Mouse (Mus musculus) cerebellum, postnatal 4 days (tissue): ENCODE measurements around the gene Tbxas1.

Source experiments
- DNase-seq, 2 experiments: peaks; one replicate each; pipeline ENCODE4 v3.0.0; 2022; ENCODE audit warnings: low spot score in 2 of 2, mixed read lengths in 1 of 2

The Tbxas1 gene

GRCm38 (mm10) chr6:38853561-38853992, 21.6 kb upstream of the Tbxas1 start:
- no peak for DNase-seq

GRCm38 (mm10) chr6:38859819-38860218, 15.4 kb upstream of the Tbxas1 start:
- DNase-seq, result no peak

- DNase-seq, result no peak
Measured at GRCm38 (mm10) chr6:38860301-38860700, 14.9 kb upstream of the Tbxas1 start.

GRCm38 (mm10) chr6:38863595-38863994, 11.6 kb upstream of the Tbxas1 start:
- DNase-seq, result no peak

GRCm38 (mm10) chr6:38865805-38866204, 9.4 kb upstream of the Tbxas1 start:
- no peak for DNase-seq

GRCm38 (mm10) chr6:38866357-38866756, 8.8 kb upstream of the Tbxas1 start:
- no peak for DNase-seq

- DNase-seq, result no peak
Measured at GRCm38 (mm10) chr6:38866761-38867160, 8.4 kb upstream of the Tbxas1 start.

GRCm38 (mm10) chr6:38867291-38867690, 7.9 kb upstream of the Tbxas1 start:
- DNase-seq, result no peak

- no peak for DNase-seq
Measured at GRCm38 (mm10) chr6:38868974-38869373, 6.2 kb upstream of the Tbxas1 start.

GRCm38 (mm10) chr6:38870070-38870469, 5.1 kb upstream of the Tbxas1 start:
- DNase-seq, result no peak

GRCm38 (mm10) chr6:38871051-38871450, 4.2 kb upstream of the Tbxas1 start:
- DNase-seq, result no peak

GRCm38 (mm10) chr6:38873316-38873715, 1.9 kb upstream of the Tbxas1 start:
- DNase-seq, result no peak

- peak; percentile 35 to 58 for DNase-seq
Measured at GRCm38 (mm10) chr6:38874035-38874434, 1.2 kb upstream of the Tbxas1 start.

GRCm38 (mm10) chr6:38874565-38875257, 493 bp upstream of the Tbxas1 start:
- DNase-seq, result no peak

- peak; percentile 62 to 77 for DNase-seq
Measured at GRCm38 (mm10) chr6:38876071-38876911, 1.1 kb downstream of the Tbxas1 start, which contains the start of gene Hipk2. TSS of gene Hipk2 (minus strand) at chr6:38876165.

GRCm38 (mm10) chr6:38877674-38878073, 2.5 kb downstream of the Tbxas1 start:
- DNase-seq, result no peak

GRCm38 (mm10) chr6:38881468-38881867, 6.3 kb downstream of the Tbxas1 start:
- DNase-seq, result no peak

- DNase-seq, result no peak
Measured at GRCm38 (mm10) chr6:38881975-38882374, 6.8 kb downstream of the Tbxas1 start.

GRCm38 (mm10) chr6:38882728-38883171, 7.5 kb downstream of the Tbxas1 start:
- no peak for DNase-seq

- no peak for DNase-seq
Measured at GRCm38 (mm10) chr6:38884482-38884881, 9.3 kb downstream of the Tbxas1 start.

GRCm38 (mm10) chr6:38885132-38885531, 9.9 kb downstream of the Tbxas1 start:
- no peak for DNase-seq

GRCm38 (mm10) chr6:38887436-38887835, 12.2 kb downstream of the Tbxas1 start:
- DNase-seq, result no peak

GRCm38 (mm10) chr6:38889156-38889555, 14.0 kb downstream of the Tbxas1 start:
- no peak for DNase-seq
